Mouse (Mus musculus): ENCODE data around the gene Hoxa7.

Gene Hoxa7

GRCm38 (mm10) chr6:52221337-52221992 lies at the start of gene Hoxa7:
Hoxa7 (minus strand) TSS chr6:52221854.
- no peak for DNase-seq (ENCODE audit: extremely low spot score, low read depth, low spot score)

GRCm38 (mm10) chr6:52270494-52271480 lies 49.1 kb upstream of the Hoxa7 start:
- DNase-seq (ENCODE audit: extremely low spot score, low read depth, low spot score) = no peak

- DNase-seq (ENCODE audit: extremely low spot score, low read depth, low spot score) = no peak
Measured at GRCm38 (mm10) chr6:52268756-52269155, 47.1 kb upstream of the Hoxa7 start.

- no peak for DNase-seq (ENCODE audit: extremely low spot score, low read depth, low spot score)
Measured at GRCm38 (mm10) chr6:52268341-52268740, 46.7 kb upstream of the Hoxa7 start.

- DNase-seq (ENCODE audit: extremely low spot score, low read depth, low spot score) = peak; percentile 20
Measured at GRCm38 (mm10) chr6:52267691-52268090, 46.0 kb upstream of the Hoxa7 start.

- no peak for DNase-seq (ENCODE audit: extremely low spot score, low read depth, low spot score)
Measured at GRCm38 (mm10) chr6:52267221-52267620, 45.6 kb upstream of the Hoxa7 start.

GRCm38 (mm10) chr6:52266666-52266985 lies 45.0 kb upstream of the Hoxa7 start:
- DNase-seq (ENCODE audit: extremely low spot score, low read depth, low spot score) = no peak

GRCm38 (mm10) chr6:52265913-52266665 lies 44.4 kb upstream of the Hoxa7 start:
- DNase-seq (ENCODE audit: extremely low spot score, low read depth, low spot score) = peak; percentile 56

GRCm38 (mm10) chr6:52265306-52265912 lies 43.8 kb upstream of the Hoxa7 start:
- DNase-seq (ENCODE audit: extremely low spot score, low read depth, low spot score) = peak; percentile 26

GRCm38 (mm10) chr6:52264106-52264790 lies 42.6 kb upstream of the Hoxa7 start:
- peak; percentile 2 for DNase-seq (ENCODE audit: extremely low spot score, low read depth, low spot score)

- DNase-seq (ENCODE audit: extremely low spot score, low read depth, low spot score) = no peak
Measured at GRCm38 (mm10) chr6:52263321-52263585, 41.6 kb upstream of the Hoxa7 start.

GRCm38 (mm10) chr6:52262463-52263320 lies 41.0 kb upstream of the Hoxa7 start:
- peak; percentile 14 for DNase-seq (ENCODE audit: extremely low spot score, low read depth, low spot score)

- DNase-seq (ENCODE audit: extremely low spot score, low read depth, low spot score) = peak; percentile 10
Measured at GRCm38 (mm10) chr6:52261751-52262462, 40.3 kb upstream of the Hoxa7 start.

- no peak for DNase-seq (ENCODE audit: extremely low spot score, low read depth, low spot score)
Measured at GRCm38 (mm10) chr6:52260654-52261575, 39.3 kb upstream of the Hoxa7 start, which contains the start of gene Hoxa13. Hoxa13 (minus strand) TSS chr6:52260880.

GRCm38 (mm10) chr6:52259811-52260261 lies 38.2 kb upstream of the Hoxa7 start:
- no peak for DNase-seq (ENCODE audit: extremely low spot score, low read depth, low spot score)

- DNase-seq (ENCODE audit: extremely low spot score, low read depth, low spot score) = no peak
Measured at GRCm38 (mm10) chr6:52259081-52259790, 37.6 kb upstream of the Hoxa7 start.

GRCm38 (mm10) chr6:52256956-52257355 lies 35.3 kb upstream of the Hoxa7 start:
- peak; percentile 96 for DNase-seq (ENCODE audit: extremely low spot score, low read depth, low spot score)
